Mouse (Mus musculus) cerebellum, postnatal 10 days (tissue): ENCODE results near the gene Negr1.
A peak's percentile ranks its signal among the peaks of the same experiment; 100 is the strongest.
"Not testable (repeated sequence)": the region's sequence is repeated elsewhere in the genome, so short reads cannot be mapped to it uniquely, and the experiment has no call there.

Experiments
- DNase-seq, 2 experiments: peaks; one replicate each; pipeline ENCODE4 v3.0.0; 2021; ENCODE audit warnings: mixed read lengths in 2 of 2

Negr1 gene

GRCm38 (mm10) chr3:157031513-157032142, 470.0 kb downstream of the Negr1 start:
- DNase-seq, result no peak

- DNase-seq, result no peak
These were observed 474.4 kb downstream of the Negr1 start for GRCm38 (mm10) chr3:157036016-157036415.

GRCm38 (mm10) chr3:157036568-157036967, 475.0 kb downstream of the Negr1 start:
- no peak for DNase-seq

GRCm38 (mm10) chr3:157040619-157041018, 479.0 kb downstream of the Negr1 start:
- DNase-seq, result no peak

- peak; percentile 42 to 48 for DNase-seq
These were observed 483.0 kb downstream of the Negr1 start for GRCm38 (mm10) chr3:157044565-157044964.

GRCm38 (mm10) chr3:157064438-157064837, 502.8 kb downstream of the Negr1 start:
- not testable (repeated sequence) for DNase-seq

- DNase-seq, result no peak
These were observed 504.7 kb downstream of the Negr1 start for GRCm38 (mm10) chr3:157066331-157066730.

- DNase-seq, result no peak
These were observed 517.8 kb downstream of the Negr1 start for GRCm38 (mm10) chr3:157079250-157079965.

- DNase-seq, result no peak
These were observed 518.3 kb downstream of the Negr1 start for GRCm38 (mm10) chr3:157079966-157080306.

GRCm38 (mm10) chr3:157080585-157080984, 519.0 kb downstream of the Negr1 start:
- DNase-seq, result no peak

- DNase-seq, result no peak
These were observed 521.5 kb downstream of the Negr1 start for GRCm38 (mm10) chr3:157082808-157083784.

GRCm38 (mm10) chr3:157085180-157085579, 523.6 kb downstream of the Negr1 start:
- DNase-seq, result peak; percentile 63 to 73

GRCm38 (mm10) chr3:157090051-157090450, 528.5 kb downstream of the Negr1 start:
- no peak for DNase-seq

- no peak for DNase-seq
These were observed 534.7 kb downstream of the Negr1 start for GRCm38 (mm10) chr3:157096284-157096683.

GRCm38 (mm10) chr3:157097514-157097913, 535.9 kb downstream of the Negr1 start:
- no peak for DNase-seq

GRCm38 (mm10) chr3:157098417-157098816, 536.8 kb downstream of the Negr1 start:
- no peak for DNase-seq

GRCm38 (mm10) chr3:157104866-157105579, 543.4 kb downstream of the Negr1 start:
- no peak for DNase-seq

- DNase-seq, result no peak
These were observed 544.1 kb downstream of the Negr1 start for GRCm38 (mm10) chr3:157105580-157106264.

GRCm38 (mm10) chr3:157108156-157108555, 546.6 kb downstream of the Negr1 start:
- no peak for DNase-seq

- DNase-seq, result peak; percentile 79 to 85
These were observed 547.7 kb downstream of the Negr1 start for GRCm38 (mm10) chr3:157109308-157109707.

GRCm38 (mm10) chr3:157115105-157115760, 553.6 kb downstream of the Negr1 start:
- peak; percentile 55 to 64 for DNase-seq
